Mouse (Mus musculus): Measurements from ENCODE around the gene Fbxo11. TPM values are rescaled to one million over a fixed set of nuclear protein-coding genes. Genes with fewer than 3 reads are reported as not detected.

Gene Fbxo11
- polyA plus RNA-seq, 1 experiment from 2014 or later, result 28.1 TPM

- ATAC-seq, result no peak
- Histone ChIP-seq H3K9ac (ENCODE audit: low read depth, low read length) (no peak overlapping the region), H3K27me3 (ENCODE audit: control insufficient read depth, insufficient read depth, low read depth, low read length) (no peaks in the 10 kb centered on the region), H3K36me3 (ENCODE audit: control insufficient read depth, insufficient read depth, low read length) (no peaks in the 10 kb centered on the region), H3K9me3 (replicated peaks; ENCODE audit: control insufficient read depth, low read length, poor library complexity, severe bottlenecking) (no peaks in the 10 kb centered on the region), H3K27ac (ENCODE audit: low read length) (no peak overlapping the region), H3K4me2 (ENCODE audit: low read length) (no peak overlapping the region), H3K4me3 (ENCODE audit: low read depth, low read length) (no peak overlapping the region), H3K4me1 (ENCODE audit: control insufficient read depth, insufficient read depth, low read length) (no peaks in the 10 kb centered on the region)
- 86% methylated on average over 7 of the region's 7 CpGs for WGBS
Measured at GRCm38 (mm10) chr17:88072047-88072446, 7.0 kb upstream of the Fbxo11 start.

- Histone ChIP-seq H3K36me3 (ENCODE audit: control insufficient read depth, insufficient read depth, low read length) (no peaks in the 10 kb centered on the region), H3K4me3 (ENCODE audit: low read depth, low read length) (no peak overlapping the region), H3K4me2 (ENCODE audit: low read length) (no peak overlapping the region), H3K9ac (ENCODE audit: low read depth, low read length) (no peak overlapping the region), H3K27ac (ENCODE audit: low read length) (no peak overlapping the region), H3K4me1 (ENCODE audit: control insufficient read depth, insufficient read depth, low read length) (peaks cover 2% of the 10 kb centered on the region), H3K9me3 (replicated peaks; ENCODE audit: control insufficient read depth, low read length, poor library complexity, severe bottlenecking) (no peaks in the 10 kb centered on the region), H3K27me3 (ENCODE audit: control insufficient read depth, insufficient read depth, low read depth, low read length) (no peaks in the 10 kb centered on the region)
- WGBS, result 99% methylated on average over 7 of the region's 7 CpGs
- ATAC-seq, result no peak
Measured at GRCm38 (mm10) chr17:88068024-88068719, 3.1 kb upstream of the Fbxo11 start.

- peak overlapping the region; percentile 14; the same call in 1 of the 2 replicates for H3K4me2 ChIP-seq (ENCODE audit: low read length)
- H3K27me3 ChIP-seq (ENCODE audit: control insufficient read depth, insufficient read depth, low read depth, low read length), result no peaks in the 10 kb centered on the region
- no peak overlapping the region for H3K4me3 ChIP-seq (ENCODE audit: low read depth, low read length)
- H3K27ac ChIP-seq (ENCODE audit: low read length), result no peak overlapping the region
- no peak for ATAC-seq
- WGBS, result 78% methylated on average over 4 of the region's 4 CpGs
- peaks cover 9% of the 10 kb centered on the region for H3K4me1 ChIP-seq (ENCODE audit: control insufficient read depth, insufficient read depth, low read length)
- H3K9ac ChIP-seq (ENCODE audit: low read depth, low read length), result no peak overlapping the region
- no peaks in the 10 kb centered on the region for H3K36me3 ChIP-seq (ENCODE audit: control insufficient read depth, insufficient read depth, low read length)
- H3K9me3 ChIP-seq (replicated peaks; ENCODE audit: control insufficient read depth, low read length, poor library complexity, severe bottlenecking), result no peaks in the 10 kb centered on the region
Measured at GRCm38 (mm10) chr17:88067202-88067901, 2.3 kb upstream of the Fbxo11 start.

- Histone ChIP-seq H3K27ac (ENCODE audit: low read length) (no peak overlapping the region; the same call in 1 of the 2 replicates), H3K4me3 (ENCODE audit: low read depth, low read length) (peak overlapping the region; percentile 92), H3K36me3 (ENCODE audit: control insufficient read depth, insufficient read depth, low read length) (no peaks in the 10 kb centered on the region), H3K9me3 (replicated peaks; ENCODE audit: control insufficient read depth, low read length, poor library complexity, severe bottlenecking) (no peaks in the 10 kb centered on the region), H3K27me3 (ENCODE audit: control insufficient read depth, insufficient read depth, low read depth, low read length) (no peaks in the 10 kb centered on the region), H3K4me1 (ENCODE audit: control insufficient read depth, insufficient read depth, low read length) (peaks cover 12% of the 10 kb centered on the region), H3K9ac (ENCODE audit: low read depth, low read length) (no peak overlapping the region), H3K4me2 (ENCODE audit: low read length) (peak overlapping the region; percentile 52)
- ATAC-seq, result no peak
- WGBS, result 13% methylated on average over 9 of the region's 9 CpGs
Measured at GRCm38 (mm10) chr17:88066799-88067198, 1.7 kb upstream of the Fbxo11 start.

- H3K4me2 ChIP-seq (ENCODE audit: low read length), result peak overlapping the region; percentile 52
- H3K36me3 ChIP-seq (ENCODE audit: control insufficient read depth, insufficient read depth, low read length), result no peaks in the 10 kb centered on the region
- peak overlapping the region; percentile 92 for H3K4me3 ChIP-seq (ENCODE audit: low read depth, low read length)
- H3K9me3 ChIP-seq (replicated peaks; ENCODE audit: control insufficient read depth, low read length, poor library complexity, severe bottlenecking), result no peaks in the 10 kb centered on the region
- H3K9ac ChIP-seq (ENCODE audit: low read depth, low read length), result peak overlapping the region; percentile 95
- peak; percentile 97 for ATAC-seq
- H3K27ac ChIP-seq (ENCODE audit: low read length), result peak overlapping the region; percentile 100
- WGBS, result under 1% methylated on average over 20 of the region's 57 CpGs
- peaks cover 14% of the 10 kb centered on the region for H3K4me1 ChIP-seq (ENCODE audit: control insufficient read depth, insufficient read depth, low read length)
- H3K27me3 ChIP-seq (ENCODE audit: control insufficient read depth, insufficient read depth, low read depth, low read length), result no peaks in the 10 kb centered on the region
Measured at GRCm38 (mm10) chr17:88065801-88066646, 933 bp upstream of the Fbxo11 start.

GRCm38 (mm10) chr17:88064347-88065030 lies 602 bp downstream of the Fbxo11 start:
- H3K4me3 ChIP-seq (ENCODE audit: low read depth, low read length), result peak overlapping the region; percentile 92
- no peaks in the 10 kb centered on the region for H3K9me3 ChIP-seq (replicated peaks; ENCODE audit: control insufficient read depth, low read length, poor library complexity, severe bottlenecking)
- H3K4me2 ChIP-seq (ENCODE audit: low read length), result peak overlapping the region; percentile 81
- WGBS, result 0% methylated on average over 23 of the region's 67 CpGs
- peak overlapping the region; percentile 95 for H3K9ac ChIP-seq (ENCODE audit: low read depth, low read length)
- no peaks in the 10 kb centered on the region for H3K36me3 ChIP-seq (ENCODE audit: control insufficient read depth, insufficient read depth, low read length)
- H3K27ac ChIP-seq (ENCODE audit: low read length), result peak overlapping the region; percentile 100
- ATAC-seq, result peak; percentile 19
- peaks cover 16% of the 10 kb centered on the region for H3K4me1 ChIP-seq (ENCODE audit: control insufficient read depth, insufficient read depth, low read length)
- no peaks in the 10 kb centered on the region for H3K27me3 ChIP-seq (ENCODE audit: control insufficient read depth, insufficient read depth, low read depth, low read length)

- H3K27ac ChIP-seq (ENCODE audit: low read length), result peak overlapping the region; percentile 100
- ATAC-seq, result peak; percentile 8
- peak overlapping the region; percentile 95 for H3K9ac ChIP-seq (ENCODE audit: low read depth, low read length)
- H3K4me1 ChIP-seq (ENCODE audit: control insufficient read depth, insufficient read depth, low read length), result peaks cover 17% of the 10 kb centered on the region
- no peaks in the 10 kb centered on the region for H3K36me3 ChIP-seq (ENCODE audit: control insufficient read depth, insufficient read depth, low read length)
- H3K27me3 ChIP-seq (ENCODE audit: control insufficient read depth, insufficient read depth, low read depth, low read length), result no peaks in the 10 kb centered on the region
- H3K9me3 ChIP-seq (replicated peaks; ENCODE audit: control insufficient read depth, low read length, poor library complexity, severe bottlenecking), result no peaks in the 10 kb centered on the region
- peak overlapping the region; percentile 81 for H3K4me2 ChIP-seq (ENCODE audit: low read length)
- peak overlapping the region; percentile 92 for H3K4me3 ChIP-seq (ENCODE audit: low read depth, low read length)
- under 1% methylated on average over 23 of the region's 23 CpGs for WGBS
Measured at GRCm38 (mm10) chr17:88063980-88064346, 1.1 kb downstream of the Fbxo11 start.

- WGBS, result 15% methylated on average over 8 of the region's 8 CpGs
- no peak for ATAC-seq
- Histone ChIP-seq H3K4me3 (ENCODE audit: low read depth, low read length) (peak overlapping the region; percentile 92), H3K4me2 (ENCODE audit: low read length) (peak overlapping the region; percentile 81), H3K9ac (ENCODE audit: low read depth, low read length) (peak overlapping the region; percentile 95), H3K9me3 (replicated peaks; ENCODE audit: control insufficient read depth, low read length, poor library complexity, severe bottlenecking) (no peaks in the 10 kb centered on the region), H3K4me1 (ENCODE audit: control insufficient read depth, insufficient read depth, low read length) (peaks cover 24% of the 10 kb centered on the region), H3K36me3 (ENCODE audit: control insufficient read depth, insufficient read depth, low read length) (no peaks in the 10 kb centered on the region), H3K27ac (ENCODE audit: low read length) (no peak overlapping the region), H3K27me3 (ENCODE audit: control insufficient read depth, insufficient read depth, low read depth, low read length) (no peaks in the 10 kb centered on the region)
Measured at GRCm38 (mm10) chr17:88062860-88063580, 2.1 kb downstream of the Fbxo11 start.

Measured in midbrain, embryonic 16.5 days (tissue).